Mouse (Mus musculus) embryo, embryonic 11.5 days (tissue): ENCODE data around the gene Gcnt7.
A peak's percentile ranks its signal among the peaks of the same experiment; 100 is the strongest.

Experiments
- DNase-seq: peaks from one replicate; pipeline ENCODE4 v3.0.0-alpha.2; 2012; ENCODE audit warnings: low read depth, low spot score

The Gcnt7 gene

GRCm38 (mm10) chr2:172458496-172458895 lies at the start of gene Gcnt7:
Gcnt7 (minus strand) TSS chr2:172458596.
- no peak for DNase-seq

GRCm38 (mm10) chr2:172506121-172506520 lies 47.7 kb upstream of the Gcnt7 start:
- DNase-seq, result no peak

GRCm38 (mm10) chr2:172502168-172502567 lies 43.8 kb upstream of the Gcnt7 start:
- DNase-seq, result no peak

DNA sequence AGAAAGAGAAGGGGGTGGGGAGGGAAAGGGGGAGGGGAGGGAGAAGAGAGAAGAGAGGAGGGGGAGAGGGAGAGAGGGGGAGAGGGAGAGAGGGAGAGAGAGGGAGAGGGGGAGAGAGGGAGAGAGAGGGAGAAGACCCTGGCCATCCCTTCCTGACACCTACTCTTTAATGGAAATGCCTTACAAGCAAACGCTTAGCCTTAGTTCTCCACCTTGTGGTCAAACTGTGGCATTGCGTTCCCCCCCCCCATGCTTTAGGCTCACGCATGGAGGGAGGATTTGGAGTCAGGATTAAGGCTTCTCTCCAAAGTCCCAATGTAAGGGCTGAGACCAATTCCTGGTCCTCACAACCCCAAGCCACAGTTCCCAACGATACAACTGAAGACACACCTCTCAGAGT lies 42.9 kb upstream of the Gcnt7 start:
- peak; percentile 40 for DNase-seq

GRCm38 (mm10) chr2:172500752-172501316 lies 42.4 kb upstream of the Gcnt7 start:
- no peak for DNase-seq

DNA sequence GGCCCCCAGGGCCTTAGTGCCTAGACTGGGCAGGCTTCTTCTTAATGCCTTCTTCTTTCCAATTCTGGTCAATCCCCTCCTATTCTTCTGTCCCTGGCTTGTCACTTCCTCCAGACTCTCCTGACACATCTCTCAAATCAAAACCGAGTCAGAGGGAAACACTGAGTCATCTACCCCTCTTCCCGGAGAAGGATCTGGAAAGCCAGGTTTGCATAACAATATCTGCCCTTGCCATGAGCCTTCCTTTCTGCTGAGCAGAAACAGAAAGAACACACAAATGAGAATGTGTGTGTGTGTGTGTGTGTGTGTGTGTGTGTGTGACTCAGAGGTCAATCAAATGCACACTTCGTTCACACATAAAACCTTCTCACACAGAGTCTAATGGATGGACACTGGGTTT lies 40.4 kb upstream of the Gcnt7 start:
- no peak for DNase-seq

DNA sequence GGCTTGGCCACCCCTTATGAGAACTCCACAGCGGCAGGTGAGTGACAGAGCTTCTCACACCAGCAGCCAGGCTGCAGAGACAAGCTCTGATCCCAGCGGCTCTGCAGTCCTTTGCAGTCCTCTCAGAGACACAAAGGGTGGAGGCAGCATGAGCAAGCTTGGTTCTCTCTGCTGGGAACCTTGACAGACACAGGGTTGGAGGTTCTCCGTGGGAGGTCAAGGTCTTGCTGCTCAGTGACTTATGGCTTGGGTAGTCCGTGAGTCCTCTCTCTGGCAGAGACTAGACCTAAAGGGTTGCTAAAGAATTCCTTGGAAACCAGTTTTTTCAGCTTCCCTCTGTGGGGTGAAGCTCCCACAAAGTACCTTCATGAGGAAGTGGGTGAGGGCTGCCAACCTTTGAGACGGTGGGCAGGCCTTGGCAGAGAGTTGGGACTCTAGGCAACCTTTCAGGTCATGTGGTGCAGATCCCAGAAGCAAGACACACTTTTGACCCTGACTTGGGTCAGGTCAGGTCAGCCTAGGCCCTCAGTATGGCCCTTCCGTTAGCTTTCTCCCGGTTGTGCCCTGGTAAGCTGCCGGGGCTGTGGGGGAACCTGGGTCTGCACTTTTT lies 38.4 kb upstream of the Gcnt7 start:
- DNase-seq, result no peak

DNA sequence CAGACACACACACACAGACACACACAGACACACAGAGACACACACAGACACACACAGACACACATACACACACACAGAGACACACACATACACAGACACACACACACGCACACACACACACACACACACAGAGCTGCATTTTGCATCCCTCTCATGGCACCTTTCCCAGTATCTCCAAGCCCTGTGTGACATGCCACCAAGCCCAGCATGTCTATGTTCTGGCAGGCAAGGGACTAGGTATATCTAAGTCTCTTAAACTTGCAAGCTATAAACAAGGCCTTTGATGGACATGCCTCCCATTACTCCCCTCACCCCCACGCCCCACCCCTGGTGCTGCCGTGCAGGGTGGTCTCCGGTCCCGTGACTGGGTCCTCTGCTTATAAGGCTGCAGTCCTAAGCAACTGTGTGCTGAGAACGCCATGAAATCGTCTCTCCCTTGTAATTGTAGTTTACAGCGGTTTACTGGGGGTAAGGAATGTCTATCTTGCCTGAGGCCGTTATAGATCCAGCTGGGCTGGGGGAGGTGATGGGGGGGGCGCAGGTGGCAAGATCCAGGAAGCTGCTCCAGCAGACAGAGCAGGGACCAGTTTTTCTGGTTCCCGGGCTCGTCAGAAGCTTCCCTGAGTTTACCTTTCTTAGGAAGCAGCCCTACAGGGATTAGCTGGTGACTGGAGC lies 26.4 kb upstream of the Gcnt7 start:
- no peak for DNase-seq

- DNase-seq, result no peak
These were observed 25.5 kb upstream of the Gcnt7 start for GRCm38 (mm10) chr2:172483766-172484413.

DNA sequence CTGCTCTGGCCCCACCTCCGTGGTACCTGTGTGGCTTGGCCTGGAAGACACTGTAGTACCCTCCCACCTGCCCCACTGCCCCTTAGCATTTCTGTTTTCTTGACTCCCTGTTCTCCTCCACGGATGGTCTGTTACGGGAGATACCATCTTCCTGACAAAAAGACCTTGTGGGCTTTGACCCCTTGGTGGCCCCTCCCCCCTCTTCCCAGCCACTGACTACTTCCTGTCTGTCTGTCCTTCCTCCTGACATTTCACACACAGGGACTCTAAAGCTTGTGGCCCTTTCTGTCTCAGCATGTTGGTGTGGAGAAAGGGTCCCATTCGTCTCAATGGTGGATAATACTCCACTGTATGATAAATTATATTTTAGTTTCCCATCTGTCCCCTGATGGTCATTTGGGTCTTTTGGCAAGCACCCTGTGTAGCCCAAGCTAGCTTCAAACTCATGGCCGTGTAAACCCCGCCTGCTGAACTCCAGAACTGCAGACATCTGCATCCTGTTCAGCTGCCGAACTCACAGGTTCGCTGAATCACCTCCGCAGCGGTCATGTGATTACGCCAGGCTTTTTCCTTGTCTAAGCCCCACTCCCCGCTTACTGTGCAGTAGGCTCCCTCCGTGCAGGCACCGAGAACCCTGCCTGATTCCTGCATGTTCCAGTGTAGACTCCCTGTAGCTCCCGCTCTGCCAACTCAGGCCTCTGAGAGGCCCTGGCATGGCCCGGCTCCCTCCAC lies 23.4 kb upstream of the Gcnt7 start:
- no peak for DNase-seq

DNA sequence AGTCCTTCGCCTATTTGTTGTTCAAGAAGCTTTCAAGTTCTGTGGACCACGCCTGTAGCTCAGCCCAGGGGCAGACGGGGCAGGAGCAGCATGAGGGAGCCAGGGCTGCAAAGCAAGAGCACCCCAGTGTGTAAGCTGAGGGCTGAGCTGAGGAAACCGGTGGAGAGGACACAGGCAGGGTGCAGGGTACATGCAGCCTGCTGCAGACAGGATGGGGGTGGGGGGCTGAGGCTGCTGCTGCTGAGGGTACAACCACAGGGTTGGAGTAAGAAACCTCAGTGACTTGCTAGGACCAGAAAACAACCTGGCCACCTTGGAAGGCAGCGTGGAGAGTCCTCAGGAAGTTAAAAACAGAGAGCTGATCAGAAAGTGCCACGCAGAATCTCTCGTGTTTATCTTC lies 21.9 kb upstream of the Gcnt7 start:
- no peak for DNase-seq

DNA sequence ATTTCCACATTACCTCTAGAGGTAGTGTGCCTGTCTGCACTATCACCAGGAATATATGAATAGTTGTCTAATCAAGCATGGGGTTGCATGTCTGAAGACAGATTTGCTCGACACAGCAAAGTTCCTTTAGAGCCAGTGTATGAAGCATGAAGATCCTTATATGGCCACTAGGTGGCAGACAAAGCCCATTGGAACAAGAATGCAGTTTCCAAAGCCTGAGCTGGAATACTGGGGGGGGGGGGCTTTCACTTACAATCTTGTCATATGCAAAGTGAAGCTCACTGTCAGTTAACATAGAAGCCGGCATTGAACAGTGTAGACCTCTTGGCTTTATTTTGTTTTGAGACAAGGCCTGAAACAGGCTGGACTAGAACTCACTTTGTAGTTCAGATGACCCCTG lies 19.5 kb upstream of the Gcnt7 start:
- DNase-seq, result peak; percentile 54

- DNase-seq, result no peak
These were observed 19.0 kb upstream of the Gcnt7 start for GRCm38 (mm10) chr2:172477350-172477749.

DNA sequence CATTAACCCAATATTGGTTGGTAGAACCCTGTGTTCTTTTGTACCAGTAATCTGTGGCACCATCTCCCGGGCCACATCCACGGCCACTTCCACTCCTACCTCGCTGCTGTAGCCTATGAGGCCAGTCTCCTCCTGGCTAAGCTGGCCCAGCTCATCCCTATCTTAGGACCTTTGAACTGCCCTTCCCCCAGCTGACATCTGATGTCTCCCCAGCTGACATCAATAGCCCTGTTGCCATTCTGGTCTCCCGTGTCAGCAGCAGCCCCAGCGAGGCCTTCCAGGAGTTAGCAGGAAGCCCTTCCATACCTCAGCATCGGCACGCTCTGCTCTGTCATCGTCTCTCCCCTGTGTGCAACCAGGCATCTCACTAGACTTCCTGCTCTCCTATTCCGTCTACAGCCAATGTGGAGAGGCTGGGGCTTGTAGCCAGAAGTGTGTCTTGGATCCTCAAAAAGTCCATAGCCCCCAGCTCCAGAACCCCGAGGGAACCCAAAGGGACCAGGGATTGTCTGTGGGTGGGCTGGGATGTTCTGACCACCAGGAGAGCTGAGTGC lies 18.4 kb upstream of the Gcnt7 start:
- no peak for DNase-seq

DNA sequence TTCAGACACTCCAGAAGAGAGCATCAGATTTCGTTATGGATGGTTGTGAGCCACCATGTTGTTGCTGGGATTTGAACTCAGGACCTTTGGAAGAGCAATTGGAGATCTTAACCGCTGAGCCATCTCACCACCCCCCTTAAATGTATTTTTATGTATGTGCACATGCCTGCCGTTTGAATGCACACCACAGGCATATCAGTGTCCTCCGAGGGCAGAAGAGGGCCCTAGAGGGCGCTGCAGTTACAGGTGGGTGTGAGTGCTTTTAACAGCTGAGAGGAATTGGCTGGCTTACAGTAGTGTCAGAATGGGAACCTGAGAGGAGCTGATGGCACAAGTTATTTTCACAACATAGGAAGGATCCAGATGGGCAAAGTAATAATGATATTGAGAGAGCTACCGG lies 16.6 kb upstream of the Gcnt7 start:
- DNase-seq, result no peak

DNA sequence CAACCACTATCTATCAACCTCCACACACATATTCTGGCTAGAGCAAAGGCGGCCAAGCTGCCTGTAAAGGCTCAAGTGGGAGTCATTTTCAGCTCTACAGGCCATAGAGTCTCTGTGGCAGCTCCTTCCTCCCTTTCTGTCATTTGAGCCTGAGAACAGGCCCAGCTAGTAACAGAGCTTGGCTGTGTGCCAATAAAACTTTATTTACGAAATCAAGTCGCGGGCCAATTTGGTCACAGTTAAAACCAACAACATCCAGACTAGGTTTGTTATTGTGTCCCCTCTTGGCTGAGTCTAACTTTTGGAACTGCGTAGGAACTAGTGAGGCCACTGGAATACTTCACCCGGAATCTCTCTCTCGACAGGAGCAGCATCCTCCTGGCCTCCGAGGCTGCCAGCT lies 15.2 kb upstream of the Gcnt7 start:
- DNase-seq, result no peak

DNA sequence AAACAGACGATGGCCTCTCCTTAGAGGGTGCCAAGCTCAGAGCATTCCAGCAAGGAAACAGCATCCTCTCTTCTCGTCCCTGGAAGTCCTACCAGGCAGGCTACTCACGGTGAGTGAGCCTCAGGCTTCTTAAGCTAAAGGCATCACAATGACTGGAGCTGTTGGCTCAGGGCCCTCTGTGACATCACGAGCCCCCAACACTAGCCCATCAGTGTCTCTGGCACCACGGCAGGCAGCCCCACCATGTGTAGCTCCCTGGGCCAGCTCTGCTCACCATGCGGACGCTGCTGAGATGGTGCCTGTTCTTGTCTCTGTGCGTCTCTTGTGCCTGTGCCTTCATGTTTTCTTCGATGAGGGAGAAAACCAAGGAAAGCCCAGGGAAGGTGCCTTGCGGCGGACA lies 13.9 kb upstream of the Gcnt7 start, which contains the start of gene Fam209:
Fam209 (plus strand) TSS at position 203 of the 400 bp plus-strand sequence.
- no peak for DNase-seq

- DNase-seq, result no peak
These were observed 10.0 kb upstream of the Gcnt7 start for GRCm38 (mm10) chr2:172468346-172468819.

GRCm38 (mm10) chr2:172467206-172467605 lies 8.8 kb upstream of the Gcnt7 start:
- no peak for DNase-seq

GRCm38 (mm10) chr2:172466427-172467132 lies 8.2 kb upstream of the Gcnt7 start:
- no peak for DNase-seq

DNA sequence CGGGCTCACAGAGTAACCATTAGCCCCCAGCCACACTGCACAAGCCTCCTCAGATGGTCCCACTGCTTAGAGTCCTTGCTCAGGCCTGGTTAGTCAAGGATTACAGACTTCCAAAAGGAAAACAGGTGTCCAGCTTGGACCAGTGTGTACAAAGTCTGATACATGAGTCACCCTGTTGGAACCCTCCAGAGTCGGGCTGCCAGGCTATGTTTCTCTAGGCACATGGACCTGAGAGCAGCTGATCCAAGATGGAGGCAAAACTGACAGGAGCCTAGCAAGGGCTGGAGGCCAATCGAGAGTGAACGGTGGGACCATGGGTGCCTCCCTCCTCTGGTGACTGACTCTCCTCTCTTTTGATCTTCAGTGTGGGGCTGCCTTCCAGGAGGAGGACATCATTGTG lies 4.4 kb upstream of the Gcnt7 start:
- no peak for DNase-seq
